Mouse (Mus musculus) liver, embryonic 12.5 days (tissue): ENCODE data around the gene Fstl4. TPM values are rescaled to one million over a fixed set of nuclear protein-coding genes. Genes with fewer than 3 reads are reported as not detected.

Source experiments
- ATAC-seq: fragments of 200-750 bp; cut with Nextera tagmentation; 2 replicates; pipeline ENCODE4 v1.8.0; 2017; ENCODE audit warnings: moderate number of reproducible peaks, mild to moderate bottlenecking, moderate library complexity
- H3K27ac ChIP-seq: fragments of 300-500 bp; sonication (generic); 2 replicates; pipeline ENCODE4 v1.5.1; 2016; ENCODE audit warnings: mild to moderate bottlenecking
- H3K27me3 ChIP-seq: fragments of 300-500 bp; sonication (generic); replicated peaks from 2 replicates; pipeline ENCODE4 v1.6.1; 2016; ENCODE audit warnings: mild to moderate bottlenecking, moderate library complexity
- H3K36me3 ChIP-seq: fragments of 300-500 bp; sonication (generic); 2 replicates; pipeline ENCODE4 v1.6.1; 2016; ENCODE audit warnings: mild to moderate bottlenecking, moderate library complexity
- H3K4me1 ChIP-seq: fragments of 300-500 bp; sonication (generic); 2 replicates; pipeline ENCODE4 v1.6.1; 2016
- H3K4me2 ChIP-seq: fragments of 300-500 bp; sonication (generic); 2 replicates; pipeline ENCODE4 v1.6.1; 2016; ENCODE audit warnings: mild to moderate bottlenecking, moderate library complexity
- H3K4me3 ChIP-seq: fragments of 300-500 bp; sonication (generic); 2 replicates; pipeline ENCODE4 v1.5.1; 2016; ENCODE audit warnings: mild to moderate bottlenecking, moderate library complexity
- H3K9ac ChIP-seq: fragments of 300-500 bp; sonication (generic); 2 replicates; pipeline ENCODE4 v1.6.1; 2016; ENCODE audit warnings: mild to moderate bottlenecking, moderate library complexity
- H3K9me3 ChIP-seq: fragments of 300-500 bp; sonication (generic); replicated peaks from 2 replicates; pipeline ENCODE4 v1.6.1; 2016; ENCODE audit warnings: mild to moderate bottlenecking, moderate library complexity
- WGBS: fragments of 180-500 bp; shearing (Covaris S2); methylation state at CpG from one replicate; pipeline ENCODE4 v1.1.7; 2016; ENCODE audit not compliant: insufficient replicate concordance; 5-methylcytosine and 5-hydroxymethylcytosine counted together
- polyA plus RNA-seq: library from polyadenylated mRNA; unstranded; fragments of >200 nt; fragmentation: Nextera tagmentation; extraction: Ambion mirVana; gene quantifications from 2 replicates; pipeline ENCODE4 v1.2.1, GENCODE M21; 2016

Fstl4 gene
- polyA plus RNA-seq, 1 experiment from 2014 or later, result 0.27 TPM

- H3K4me2 ChIP-seq, result no peak overlapping the region
- H3K4me1 ChIP-seq, result no peaks in the 10 kb centered on the region
- H3K9me3 ChIP-seq, result no peaks in the 10 kb centered on the region
- H3K27ac ChIP-seq, result no peak overlapping the region
- 68% methylated on average over 9 of the region's 9 CpGs for WGBS
- H3K9ac ChIP-seq, result no peak overlapping the region
- no peak for ATAC-seq
- H3K4me3 ChIP-seq, result no peak overlapping the region
- no peaks in the 10 kb centered on the region for H3K27me3 ChIP-seq
- H3K36me3 ChIP-seq, result no peaks in the 10 kb centered on the region
Observed at GRCm38 (mm10) chr11:53210876-53211275, 446.4 kb downstream of the Fstl4 start.

GRCm38 (mm10) chr11:53229011-53229410 is 464.6 kb downstream of the Fstl4 start:
- Histone ChIP-seq H3K9me3 (0 out of 2 replicates have a peak, but pooled peaks cover 4% of the 10 kb centered on the region), H3K4me2 (no peak overlapping the region), H3K4me3 (no peak overlapping the region), H3K4me1 (no peaks in the 10 kb centered on the region), H3K36me3 (no peaks in the 10 kb centered on the region), H3K27ac (no peak overlapping the region), H3K9ac (no peak overlapping the region), H3K27me3 (no peaks in the 10 kb centered on the region)
- no peak for ATAC-seq
- WGBS, result 75% methylated on average over 3 of the region's 3 CpGs

- 69% methylated on average over 5 of the region's 5 CpGs for WGBS
- H3K27ac ChIP-seq, result no peak overlapping the region
Observed at GRCm38 (mm10) chr11:53231836-53232235, 467.4 kb downstream of the Fstl4 start.

GRCm38 (mm10) chr11:53233590-53233989 is 469.2 kb downstream of the Fstl4 start:
- no peaks in the 10 kb centered on the region for H3K27me3 ChIP-seq
- no peaks in the 10 kb centered on the region for H3K9me3 ChIP-seq
- H3K27ac ChIP-seq, result no peak overlapping the region
- ATAC-seq, result no peak
- H3K4me2 ChIP-seq, result no peak overlapping the region
- no peaks in the 10 kb centered on the region for H3K4me1 ChIP-seq
- no peak overlapping the region for H3K4me3 ChIP-seq
- H3K9ac ChIP-seq, result no peak overlapping the region
- 62% methylated on average over 9 of the region's 9 CpGs for WGBS
- H3K36me3 ChIP-seq, result no peaks in the 10 kb centered on the region

More at GRCm38 (mm10) chr11:53231836-53232235, 467.4 kb downstream of the Fstl4 start:
- no peaks in the 10 kb centered on the region for H3K27me3 ChIP-seq
- no peaks in the 10 kb centered on the region for H3K36me3 ChIP-seq
- no peaks in the 10 kb centered on the region for H3K9me3 ChIP-seq
- H3K9ac ChIP-seq, result no peak overlapping the region
- no peak overlapping the region for H3K4me2 ChIP-seq
- no peak overlapping the region for H3K4me3 ChIP-seq
- no peaks in the 10 kb centered on the region for H3K4me1 ChIP-seq
- ATAC-seq, result no peak
